Comparison of ENCODE assay signal across 8 mouse cellular contexts in genomic region chr11:97432015-97432414, GRCm38 (mm10). TPM values are rescaled to one million over a fixed set of nuclear protein-coding genes. Genes with fewer than 3 reads are reported as not detected.
DNase-seq lines count a peak whose midpoint lies in the region; TF ChIP-seq lines count a peak whose summit lies in the region.
"Had no signal": no experiment of that assay in that cellular context is flagged by ENCODE, and none has a peak within 500 bp of the region (broad histone marks: within the 10 kb centered on the region; RNA-seq: fewer than 3 reads in every experiment).

No protein-coding gene starts in this region.

- H3K4me3 ChIP-seq in left cerebral cortex, adult 2 months: no peak overlapping the region
- no peak overlapping the region for H3K4me3 ChIP-seq in MEL (ENCODE audit: control insufficient read depth in 1 of 2, insufficient read depth in 1 of 2, low read depth in 2 of 2, low read length in 2 of 2)
- H3K4me3 ChIP-seq: heart, embryonic 13.5 days had no signal

- peaks cover 10 to 44% of the 10 kb centered on the region in 2 experiments for H3K4me1 ChIP-seq in MEL (ENCODE audit: control insufficient read depth in 1 of 2, insufficient read depth in 2 of 2, low read length in 2 of 2)

- H3K9me3 ChIP-seq in MEL (replicated peaks; ENCODE audit: insufficient read depth, low read length): no peaks in the 10 kb centered on the region
- H3K9me3 ChIP-seq: heart, embryonic 13.5 days had no signal

- peak in 1 of 2 experiments; percentile 47 for DNase-seq in left cerebral cortex, adult 2 months (ENCODE audit: extremely low spot score in 1 of 2, low spot score in 2 of 2)
- DNase-seq in left cerebral cortex, postnatal 14 days (ENCODE audit: low spot score in 2 of 2): no peak
- DNase-seq in MEL (ENCODE audit: low read depth, low spot score): peak; percentile 85
- DNase-seq in c-Kit-positive CD71-positive TER-119-positive erythroid progenitor cells, embryonic 14.5 days (ENCODE audit: low spot score): peak; percentile 78
- peak; percentile 76 to 79 for DNase-seq in heart, postnatal 36 days
- DNase-seq in mesoderm, embryonic 11.5 days (ENCODE audit: low read depth, low spot score): peak; percentile 47
- no peak for DNase-seq in frontal cortex, postnatal 10 days (ENCODE audit: low spot score in 2 of 2)

- no peak overlapping the region for H3K9ac ChIP-seq in MEL (ENCODE audit: control insufficient read depth, low read depth, low read length, poor library complexity, severe bottlenecking)
- H3K9ac ChIP-seq: heart, embryonic 13.5 days had no signal

- H3K27me3 ChIP-seq in MEL (ENCODE audit: control insufficient read depth in 1 of 2, insufficient read depth in 2 of 2, low read length in 2 of 2): no peaks in the 10 kb centered on the region
- H3K27me3 ChIP-seq: heart, embryonic 13.5 days had no signal

- peak; percentile 90 for TF ChIP-seq CTCF in left cerebral cortex, adult 2 months (IDR thresholded peaks at IDR 0.05)
- TF ChIP-seq CTCF in MEL (IDR thresholded peaks at IDR 0.05 in 2 of 3, conservative IDR thresholded peaks at IDR 0.05 in 1 of 3; ENCODE audit: control insufficient read depth in 1 of 3, insufficient read depth in 1 of 3, low read depth in 2 of 3, low read length in 3 of 3, poor library complexity in 1 of 3, severe bottlenecking in 1 of 3): peak; percentile 96 to 100 (median 99)

- 0 out of 4 replicates have a peak, but pooled peaks have one; percentile 17 to 27 for TF ChIP-seq EP300 in MEL (IDR thresholded peaks at IDR 0.05; ENCODE audit: low read depth in 1 of 2, low read length in 2 of 2)

- peak; percentile 94 for TF ChIP-seq RAD21 in MEL (IDR thresholded peaks at IDR 0.05; ENCODE audit: low read depth, low read length)

- H3K36me3 ChIP-seq in MEL (ENCODE audit: control insufficient read depth in 1 of 2, insufficient read depth in 2 of 2, low read length in 2 of 2): peaks cover 0 to 31% of the 10 kb centered on the region in 2 experiments; a peak in 2 of 4 replicates

- no peak overlapping the region for H3K27ac ChIP-seq in left cerebral cortex, adult 2 months
- H3K27ac ChIP-seq in MEL (ENCODE audit: control insufficient read depth, low read depth, low read length): no peak overlapping the region
- H3K27ac ChIP-seq: heart, embryonic 13.5 days had no signal

- intact Hi-C loops in left cerebral cortex, adult 2 months (cut with DNase I): loop anchor here (1.0 kb wide), 1 partner anchor 37 kb away; no protein-coding TSS in a partner anchor
- intact Hi-C loops in left cerebral cortex, postnatal 14 days (cut with DNase I): loop anchor here (5.0 kb wide), 1 partner anchor 35 kb away; no protein-coding TSS in a partner anchor
- intact Hi-C loops in heart, postnatal 36 days (cut with DNase I): loop anchor here (1.0 to 2.0 kb wide), 2 partner anchors 19 to 37 kb away; no protein-coding TSS in a partner anchor

- no peaks in the 10 kb centered on the region for H3K79me2 ChIP-seq in MEL (ENCODE audit: control insufficient read depth, insufficient read depth, low read length, poor library complexity)

- no peak for TF ChIP-seq POLR2A in MEL (IDR thresholded peaks at IDR 0.05; ENCODE audit: control insufficient read depth in 1 of 2, insufficient read depth in 1 of 2, low read depth in 1 of 2, low read length in 2 of 2, poor library complexity in 1 of 2)

TF ChIP-seq in MEL, 35 proteins besides CTCF, POLR2A, EP300 and RAD21:
- TF ChIP-seq HCFC1 (IDR thresholded peaks at IDR 0.05; ENCODE audit: low read depth, low read length) (0 out of 2 replicates have a peak, but pooled peaks have one; percentile 33), MAFK (IDR thresholded peaks at IDR 0.05; ENCODE audit: borderline replicate concordance, low read depth, low read length) (no peak), USF1 (IDR thresholded peaks at IDR 0.05; ENCODE audit: low read depth, low read length) (no peak), GATA1 (IDR thresholded peaks at IDR 0.05; ENCODE audit: low read depth, low read length) (no peak), ZNF384 (IDR thresholded peaks at IDR 0.05; ENCODE audit: low read depth, low read length) (peak; percentile 21; the same call in 1 of the 2 replicates), MYB (IDR thresholded peaks at IDR 0.05; ENCODE audit: low read depth, low read length) (no peak), ELF1 (IDR thresholded peaks at IDR 0.05; ENCODE audit: low read depth, low read length) (0 out of 2 replicates have a peak, but pooled peaks have one; percentile 25), CHD1 (IDR thresholded peaks at IDR 0.05; ENCODE audit: low read depth, low read length) (no peak), NRF1 (IDR thresholded peaks at IDR 0.05; ENCODE audit: insufficient read depth, low read depth, low read length, poor library complexity, severe bottlenecking) (0 out of 2 replicates have a peak, but pooled peaks have one; percentile 11), USF2 (IDR thresholded peaks at IDR 0.05; ENCODE audit: borderline replicate concordance in 1 of 2, insufficient read depth in 1 of 2, low read depth in 1 of 2, low read length in 2 of 2) (no peak), MEF2A (IDR thresholded peaks at IDR 0.05; ENCODE audit: extremely low read depth, insufficient replicate concordance, low read depth, low read length, poor library complexity, severe bottlenecking) (no peak), RCOR1 (IDR thresholded peaks at IDR 0.05; ENCODE audit: low read depth, low read length) (no peak), ETS1 (IDR thresholded peaks at IDR 0.05; ENCODE audit: low read depth, low read length) (no peak), TAL1 (IDR thresholded peaks at IDR 0.05; ENCODE audit: low read length) (no peak), NELFE (IDR thresholded peaks at IDR 0.05; ENCODE audit: low read depth, low read length) (no peak), JUND (IDR thresholded peaks at IDR 0.05; ENCODE audit: low read depth, low read length) (no peak), MYC (IDR thresholded peaks at IDR 0.05; ENCODE audit: low read depth, low read length) (no peak), E2F4 (IDR thresholded peaks at IDR 0.05; ENCODE audit: borderline replicate concordance, low read depth, low read length) (no peak), SMC3 (IDR thresholded peaks at IDR 0.05; ENCODE audit: low read depth, low read length) (peak; percentile 98), MAZ (IDR thresholded peaks at IDR 0.05; ENCODE audit: low read depth, low read length) (peak; percentile 43; the same call in 1 of the 2 replicates), TCF12 (IDR thresholded peaks at IDR 0.05; ENCODE audit: low read depth, low read length) (no peak), MAX (IDR thresholded peaks at IDR 0.05; ENCODE audit: low read length) (peak; percentile 53; the same call in 1 of the 2 replicates), KAT2A (conservative IDR thresholded peaks at IDR 0.05; ENCODE audit: low read depth, low read length) (no peak), TBP (IDR thresholded peaks at IDR 0.05; ENCODE audit: low read depth, low read length) (no peak), BHLHE40 (IDR thresholded peaks at IDR 0.05; ENCODE audit: borderline replicate concordance, low read depth, low read length) (peak; percentile 52), ZC3H11A (IDR thresholded peaks at IDR 0.05; ENCODE audit: low read depth, low read length) (peak; percentile 92), UBTF (IDR thresholded peaks at IDR 0.05; ENCODE audit: borderline replicate concordance, insufficient read depth, low read depth, low read length) (no peak), MXI1 (IDR thresholded peaks at IDR 0.05; ENCODE audit: low read depth, low read length) (0 out of 2 replicates have a peak, but pooled peaks have one; percentile 54), POLR2AphosphoS5 (IDR thresholded peaks at IDR 0.05; ENCODE audit: borderline replicate concordance, low read depth, low read length) (no peak), GABPA (IDR thresholded peaks at IDR 0.05; ENCODE audit: low read depth, low read length) (no peak), SIN3A (IDR thresholded peaks at IDR 0.05; ENCODE audit: low read length) (peak; percentile 73)

RNA-seq across cellular contexts. Expression of gene Arhgap23, which starts 16.7 kb away (rescaled TPM):
- 10 to 100 TPM; 64.4 to 78.6 TPM for total RNA-seq in left cerebral cortex, adult 2 months (2021)
- total RNA-seq in left cerebral cortex, postnatal 14 days (2021): 10 to 100 TPM; 70.1 to 71.4 TPM
- 1.7 and 1.8 TPM in 2 replicates for total RNA-seq in MEL (2012; rRNA removed)
- 1 to 10 TPM in 1 of 2 experiments, not detected in 1; 7.5 TPM for polyA plus RNA-seq in MEL (2012; ENCODE audit: insufficient read depth in 1 of 2, insufficient read length in 2 of 2, low read depth in 1 of 2, low replicate concordance in 2 of 2, missing spikeins in 1 of 2)
- total RNA-seq in heart, postnatal 36 days (2021): 10 to 100 TPM; 16.0 to 18.0 TPM

Comparison
In these comparisons a context has a peak if more than half of its experiments do, and no peak if none do; other contexts are left out.
1. DNase-seq: peak in MEL (single experiment), c-Kit-positive CD71-positive TER-119-positive erythroid progenitor cells, embryonic 14.5 days (single experiment), heart, postnatal 36 days (2 of 2) and mesoderm, embryonic 11.5 days (single experiment); none in left cerebral cortex, postnatal 14 days (0 of 2) and frontal cortex, postnatal 10 days (0 of 2).